Mouse (Mus musculus) lung, postnatal 0 days (tissue): ENCODE results near the gene Cfap61. TPM values are rescaled to one million over a fixed set of nuclear protein-coding genes. Genes with fewer than 3 reads are reported as not detected.

Source experiments
- ATAC-seq: fragments of 200-750 bp; cut with Nextera tagmentation; 2 replicates; pipeline ENCODE4 v1.8.0; 2017; ENCODE audit warnings: moderate library complexity
- DNase-seq: peaks from one replicate; pipeline ENCODE4 v3.0.0-alpha.2; 2016; ENCODE audit warnings: low spot score
- H3K27ac ChIP-seq: fragments of 300-500 bp; sonication (generic); 2 replicates; pipeline ENCODE4 v1.5.1; 2014; ENCODE audit warnings: antibody characterized with exemption, mild to moderate bottlenecking, low read length, mixed read lengths
- H3K27me3 ChIP-seq: fragments of 300-500 bp; sonication (generic); replicated peaks from 2 replicates; pipeline ENCODE4 v1.6.1; 2014; ENCODE audit warnings: low read length, mixed read lengths; ENCODE audit not compliant: insufficient read depth
- H3K36me3 ChIP-seq: fragments of 300-500 bp; sonication (generic); 2 replicates; pipeline ENCODE4 v1.6.1; 2014; ENCODE audit warnings: low read length, mixed read lengths; ENCODE audit not compliant: insufficient read depth
- H3K4me1 ChIP-seq: fragments of 300-500 bp; sonication (generic); 2 replicates; pipeline ENCODE4 v1.6.1; 2014; ENCODE audit warnings: antibody characterized with exemption, low read depth, low read length, mixed read lengths; ENCODE audit not compliant: insufficient read depth
- H3K4me2 ChIP-seq: fragments of 300-500 bp; sonication (generic); replicated peaks from 2 replicates; pipeline ENCODE4 v1.6.1; 2014; ENCODE audit warnings: low read depth, mild to moderate bottlenecking, low read length, moderate library complexity, mixed read lengths
- H3K4me3 ChIP-seq: fragments of 300-500 bp; sonication (generic); 2 replicates; pipeline ENCODE4 v1.5.1; 2014; ENCODE audit warnings: low read depth, low read length
- H3K9ac ChIP-seq: fragments of 300-500 bp; sonication (generic); replicated peaks from 2 replicates; pipeline ENCODE4 v1.6.1; 2014; ENCODE audit warnings: low read depth, mild to moderate bottlenecking
- H3K9me3 ChIP-seq: fragments of 300-500 bp; sonication (generic); 2 replicates; pipeline ENCODE4 v1.6.1; 2016; ENCODE audit warnings: low read length, mixed read lengths
- CTCF ChIP-seq: IDR thresholded peaks from 2 replicates; pipeline ENCODE4 v1.5.1; 2016; ENCODE audit warnings: antibody characterized with exemption, mild to moderate bottlenecking
- EP300 ChIP-seq: IDR thresholded peaks from 2 replicates; pipeline ENCODE4 v1.6.1; 2016; ENCODE audit warnings: antibody characterized with exemption, mild to moderate bottlenecking, control low read depth
- WGBS: fragments of 180-500 bp; shearing (Covaris S2); extraction: QIAGEN DNeasy Blood & Tissue Kit; methylation state at CpG from one replicate; pipeline ENCODE4 v1.1.7; 2014; 5-methylcytosine and 5-hydroxymethylcytosine counted together
- polyA plus RNA-seq: library from polyadenylated mRNA; unstranded; fragments of >200 nt; fragmentation: Nextera tagmentation; extraction: Ambion mirVana; gene quantifications from 2 replicates; pipeline ENCODE4 v1.2.1, GENCODE M21; 2015

Gene Cfap61
- polyA plus RNA-seq, 1 experiment from 2014 or later = 4.9 TPM

DNA sequence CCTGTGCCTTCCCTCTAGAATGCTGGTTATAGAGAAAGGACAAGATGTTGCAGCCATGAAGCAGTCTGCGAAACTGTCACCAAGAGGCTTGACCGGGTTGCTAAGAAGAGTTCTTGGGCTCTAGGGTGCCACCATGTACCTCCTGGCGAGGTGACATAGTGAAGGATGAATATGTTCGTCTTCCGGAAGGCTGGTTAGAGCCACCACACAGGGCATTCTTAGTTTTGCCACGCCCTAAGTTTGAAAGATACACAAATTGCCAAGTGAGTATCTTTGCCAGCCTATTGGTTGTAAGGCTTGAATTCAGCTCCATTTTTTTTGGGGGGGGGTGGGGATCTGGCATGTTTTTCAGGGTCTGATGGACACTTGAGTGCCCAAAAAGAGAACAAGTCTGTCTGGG is 23.5 kb downstream of the Cfap61 start:
- Histone ChIP-seq H3K4me2 (no peak overlapping the region), H3K27ac (no peak overlapping the region), H3K9ac (no peak overlapping the region), H3K4me3 (no peak overlapping the region), H3K27me3 (no peaks in the 10 kb centered on the region), H3K4me1 (no peaks in the 10 kb centered on the region), H3K36me3 (no peaks in the 10 kb centered on the region), H3K9me3 (no peaks in the 10 kb centered on the region)
- DNase-seq (no peak), ATAC-seq (no peak)
- 82% methylated on average over 6 of the region's 6 CpGs for WGBS
- TF ChIP-seq CTCF = no peak
- no peak for TF ChIP-seq EP300

DNA sequence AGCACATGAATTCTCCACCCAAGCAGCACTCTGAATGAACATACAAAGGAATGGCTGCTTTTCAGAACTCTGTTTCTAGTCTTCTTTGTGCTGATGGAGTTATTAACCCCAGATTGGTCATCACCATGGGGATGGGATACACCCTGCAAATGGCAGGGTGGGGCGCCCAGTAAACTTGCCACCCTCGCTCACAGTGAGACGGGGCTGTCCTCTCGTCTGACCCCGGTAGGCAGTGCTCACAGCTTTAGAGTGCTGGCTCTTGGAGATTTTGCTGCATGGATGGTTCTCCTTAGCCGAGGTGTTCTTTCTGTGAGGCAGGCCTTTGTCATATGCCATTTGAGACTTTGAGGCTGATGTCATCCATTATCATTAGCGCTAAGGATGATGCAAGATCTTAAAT is 24.0 kb downstream of the Cfap61 start:
- no peaks in the 10 kb centered on the region for H3K9me3 ChIP-seq
- no peak overlapping the region for H3K27ac ChIP-seq
- no peak for DNase-seq
- H3K9ac ChIP-seq = no peak overlapping the region
- H3K4me1 ChIP-seq = no peaks in the 10 kb centered on the region
- no peak overlapping the region for H3K4me3 ChIP-seq
- no peak overlapping the region for H3K4me2 ChIP-seq
- no peak for ATAC-seq
- 81% methylated on average over 7 of the region's 7 CpGs for WGBS
- no peaks in the 10 kb centered on the region for H3K36me3 ChIP-seq
- no peaks in the 10 kb centered on the region for H3K27me3 ChIP-seq
- TF ChIP-seq EP300 (no peak), CTCF (no peak)

DNA sequence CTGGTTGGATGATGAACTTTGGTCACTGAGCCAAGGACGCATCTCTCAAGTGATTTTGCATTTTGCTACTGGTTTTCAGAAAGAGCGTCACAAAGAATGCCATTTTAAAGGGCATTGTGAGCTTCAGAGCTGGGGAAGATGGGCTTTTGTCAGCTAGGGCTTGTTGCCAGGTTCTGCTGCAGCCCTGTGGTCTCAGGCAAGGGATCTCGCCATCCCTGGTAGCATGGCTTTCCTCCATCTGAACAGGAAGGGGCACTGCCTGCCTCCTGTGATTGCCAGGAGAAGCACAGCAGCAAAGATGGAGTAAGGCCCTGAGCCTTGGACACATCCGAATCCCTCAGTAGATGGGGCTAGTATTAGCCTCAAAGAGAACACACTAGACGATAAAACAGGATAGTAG is 27.3 kb downstream of the Cfap61 start:
- no peaks in the 10 kb centered on the region for H3K36me3 ChIP-seq
- H3K27ac ChIP-seq = no peak overlapping the region
- H3K9ac ChIP-seq = no peak overlapping the region
- DNase-seq (no peak), ATAC-seq (no peak)
- no peak overlapping the region for H3K4me3 ChIP-seq
- no peaks in the 10 kb centered on the region for H3K4me1 ChIP-seq
- WGBS = 80% methylated on average over 5 of the region's 5 CpGs
- no peaks in the 10 kb centered on the region for H3K9me3 ChIP-seq
- TF ChIP-seq CTCF = no peak
- TF ChIP-seq EP300 = no peak
- no peaks in the 10 kb centered on the region for H3K27me3 ChIP-seq
- no peak overlapping the region for H3K4me2 ChIP-seq

DNA sequence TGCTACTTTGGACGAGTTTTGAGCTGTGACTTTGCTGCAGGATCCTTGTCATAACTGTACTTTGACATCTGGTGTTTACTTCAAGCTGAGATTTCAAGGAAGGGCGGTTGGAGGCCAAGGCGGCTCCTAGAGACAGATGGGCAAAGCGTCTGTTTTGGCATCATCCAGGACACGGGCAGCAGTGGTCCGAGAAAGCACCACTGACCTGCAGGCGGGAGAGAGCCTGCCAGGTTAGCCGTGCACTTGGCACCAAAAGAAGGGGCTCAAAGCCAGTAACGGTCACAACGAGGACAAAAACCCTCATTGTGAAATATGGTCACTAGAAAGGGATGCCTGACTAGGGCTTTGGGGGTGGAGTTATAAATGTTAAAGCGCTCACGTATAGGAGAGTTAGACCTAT is 36.2 kb downstream of the Cfap61 start:
- Histone ChIP-seq H3K4me3 (no peak overlapping the region), H3K9me3 (no peaks in the 10 kb centered on the region), H3K4me2 (no peak overlapping the region), H3K4me1 (no peaks in the 10 kb centered on the region), H3K27ac (no peak overlapping the region), H3K9ac (no peak overlapping the region), H3K27me3 (no peaks in the 10 kb centered on the region), H3K36me3 (no peaks in the 10 kb centered on the region)
- WGBS = 72% methylated on average over 12 of the region's 12 CpGs
- TF ChIP-seq CTCF (no peak), EP300 (no peak)
- DNase-seq (no peak), ATAC-seq (no peak)

DNA sequence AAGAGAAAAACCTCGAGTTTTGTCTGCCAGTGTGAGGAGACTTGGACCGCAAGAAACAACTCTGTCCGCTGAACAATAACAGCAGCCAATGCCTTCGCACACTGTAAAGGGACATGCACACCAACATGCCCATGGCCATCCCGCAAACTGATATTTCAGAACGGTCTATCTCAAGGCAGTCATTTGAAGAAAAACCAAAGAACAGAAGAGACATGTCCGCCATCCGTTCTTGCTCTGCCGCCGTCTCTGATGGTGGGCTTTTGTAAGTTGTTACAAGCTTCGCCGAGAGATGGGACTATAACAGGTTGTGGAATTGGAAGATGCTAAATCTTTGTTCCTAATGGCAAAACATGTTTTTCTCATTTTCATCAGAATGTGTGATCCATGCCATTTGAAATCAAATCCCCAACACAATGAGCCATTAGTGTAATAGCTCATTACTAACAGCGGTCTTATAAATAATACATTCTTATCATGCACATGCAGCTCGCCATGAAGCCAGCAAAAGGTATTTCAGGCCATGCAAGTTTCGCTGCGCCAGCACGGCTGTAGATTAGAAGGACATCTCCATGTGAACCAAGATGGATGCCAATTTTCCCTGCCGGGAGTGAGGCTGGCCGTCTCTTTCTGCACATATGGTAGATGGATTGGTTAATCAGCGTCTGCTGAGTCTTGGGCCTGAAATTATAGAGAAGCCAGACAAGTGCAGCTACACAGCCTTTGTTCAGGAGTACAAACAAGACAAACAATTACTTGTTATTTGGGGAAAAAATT is 36.8 kb downstream of the Cfap61 start:
- no peak for ATAC-seq
- no peak for TF ChIP-seq EP300
- no peak for TF ChIP-seq CTCF
- Histone ChIP-seq H3K9ac (no peak overlapping the region), H3K36me3 (no peaks in the 10 kb centered on the region), H3K27ac (no peak overlapping the region), H3K4me2 (no peak overlapping the region), H3K4me1 (no peaks in the 10 kb centered on the region), H3K9me3 (no peaks in the 10 kb centered on the region), H3K4me3 (no peak overlapping the region), H3K27me3 (no peaks in the 10 kb centered on the region)
- WGBS = 88% methylated on average over 20 of the region's 20 CpGs
- DNase-seq = no peak

DNA sequence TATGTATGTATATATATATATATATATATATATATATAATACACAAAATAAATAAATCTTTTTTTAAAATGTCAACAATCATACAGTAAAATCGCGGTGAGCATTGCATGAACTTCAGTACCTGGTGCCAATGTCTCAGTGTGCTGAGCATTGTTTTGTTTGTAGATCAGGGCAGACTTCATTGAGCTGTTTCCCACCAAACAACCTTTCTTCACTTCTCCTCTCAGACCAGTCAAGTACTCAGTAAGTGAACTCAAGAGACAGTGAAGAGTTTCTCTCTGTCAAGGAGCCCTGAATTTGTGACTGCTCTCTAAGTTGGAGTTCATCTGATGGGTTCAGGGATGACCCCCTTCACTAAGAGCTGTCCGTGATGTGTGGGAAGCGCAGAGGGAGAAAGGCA is 38.0 kb downstream of the Cfap61 start:
- no peaks in the 10 kb centered on the region for H3K9me3 ChIP-seq
- H3K4me2 ChIP-seq = no peak overlapping the region
- no peak overlapping the region for H3K9ac ChIP-seq
- WGBS = 84% methylated on average over 4 of the region's 4 CpGs
- no peaks in the 10 kb centered on the region for H3K36me3 ChIP-seq
- H3K4me1 ChIP-seq = no peaks in the 10 kb centered on the region
- no peak overlapping the region for H3K27ac ChIP-seq
- TF ChIP-seq EP300 (no peak), CTCF (no peak)
- no peaks in the 10 kb centered on the region for H3K27me3 ChIP-seq
- DNase-seq = no peak
- no peak overlapping the region for H3K4me3 ChIP-seq
- ATAC-seq = no peak
